Mouse (Mus musculus) stomach, postnatal 0 days (tissue): ENCODE results near the gene Mgat4a. TPM values are rescaled to one million over a fixed set of nuclear protein-coding genes. Genes with fewer than 3 reads are reported as not detected.

Experiments
- ATAC-seq: fragments of 200-750 bp; cut with Nextera tagmentation; 2 replicates; pipeline ENCODE4 v1.8.0; 2017; ENCODE audit not compliant: low FRiP score, low TSS enrichment
- DNase-seq: peaks from one replicate; pipeline ENCODE4 v3.0.0-alpha.2; 2016; ENCODE audit warnings: low spot score
- H3K27ac ChIP-seq: fragments of 300-500 bp; sonication (generic); replicated peaks from 2 replicates; pipeline ENCODE4 v1.5.1; 2014; ENCODE audit warnings: mild to moderate bottlenecking, control low read depth
- H3K27me3 ChIP-seq: fragments of 300-500 bp; sonication (generic); 2 replicates; pipeline ENCODE4 v1.6.1; 2014; ENCODE audit warnings: low read length; ENCODE audit not compliant: control insufficient read depth, insufficient read depth
- H3K36me3 ChIP-seq: fragments of 300-500 bp; sonication (generic); 2 replicates; pipeline ENCODE4 v1.6.1; 2014; ENCODE audit warnings: low read length, mixed read lengths; ENCODE audit not compliant: control insufficient read depth, insufficient read depth
- H3K4me1 ChIP-seq: fragments of 300-500 bp; sonication (generic); replicated peaks from 2 replicates; pipeline ENCODE4 v1.6.1; 2014; ENCODE audit warnings: antibody characterized with exemption; ENCODE audit not compliant: control insufficient read depth, insufficient read depth
- H3K4me2 ChIP-seq: fragments of 300-500 bp; sonication (generic); replicated peaks from 2 replicates; pipeline ENCODE4 v1.6.1; 2014; ENCODE audit warnings: low read depth, mild to moderate bottlenecking, control low read depth, moderate library complexity
- H3K4me3 ChIP-seq: fragments of 300-500 bp; sonication (generic); 2 replicates; pipeline ENCODE4 v1.5.1; 2014; ENCODE audit warnings: low read depth, low read length, control low read depth
- H3K9ac ChIP-seq: fragments of 300-500 bp; sonication (generic); 2 replicates; pipeline ENCODE4 v1.6.1; 2014; ENCODE audit warnings: mild to moderate bottlenecking, low read length, control low read depth, mixed read lengths
- H3K9me3 ChIP-seq: fragments of 300-500 bp; sonication (generic); 2 replicates; pipeline ENCODE4 v1.6.1; 2016; ENCODE audit warnings: low read length; ENCODE audit not compliant: control insufficient read depth
- CTCF ChIP-seq: IDR thresholded peaks from 2 replicates; pipeline ENCODE4 v1.5.1; 2016; ENCODE audit warnings: antibody characterized with exemption, low read depth, mild to moderate bottlenecking, moderate library complexity
- EP300 ChIP-seq: optimal IDR thresholded peaks from 2 replicates; pipeline ENCODE3; 2016; ENCODE audit warnings: antibody characterized with exemption
- WGBS: fragments of 180-500 bp; shearing (Covaris S2); extraction: QIAGEN DNeasy Blood & Tissue Kit; methylation state at CpG from one replicate; pipeline ENCODE4 v1.1.7; 2014; 5-methylcytosine and 5-hydroxymethylcytosine counted together
- polyA plus RNA-seq: library from polyadenylated mRNA; unstranded; fragments of >200 nt; fragmentation: Nextera tagmentation; extraction: Ambion mirVana; gene quantifications from 2 replicates; pipeline ENCODE4 v1.2.1, GENCODE M21; 2015

The Mgat4a gene
- polyA plus RNA-seq, 1 experiment from 2014 or later: 13.8 TPM

- ATAC-seq (no peak), DNase-seq (no peak)
- Histone ChIP-seq H3K4me3 (no peak overlapping the region), H3K9ac (no peak overlapping the region), H3K27ac (no peak overlapping the region), H3K4me1 (no peaks in the 10 kb centered on the region), H3K27me3 (no peaks in the 10 kb centered on the region), H3K4me2 (no peak overlapping the region), H3K36me3 (no peaks in the 10 kb centered on the region), H3K9me3 (no peaks in the 10 kb centered on the region)
- TF ChIP-seq CTCF (no peak), EP300 (no peak)
- WGBS: 80% methylated on average over 4 of the region's 4 CpGs
Measured at GRCm38 (mm10) chr1:37560356-37560755, 19.5 kb upstream of the Mgat4a start.

- Histone ChIP-seq H3K36me3 (no peaks in the 10 kb centered on the region), H3K4me2 (no peak overlapping the region), H3K9me3 (no peaks in the 10 kb centered on the region), H3K9ac (no peak overlapping the region), H3K27ac (no peak overlapping the region), H3K4me3 (no peak overlapping the region), H3K4me1 (no peaks in the 10 kb centered on the region), H3K27me3 (no peaks in the 10 kb centered on the region)
- ATAC-seq: no peak
- TF ChIP-seq EP300: no peak
- TF ChIP-seq CTCF: no peak
- WGBS: 70% methylated on average over 7 of the region's 7 CpGs
- no peak for DNase-seq
Measured at GRCm38 (mm10) chr1:37551986-37552385, 11.2 kb upstream of the Mgat4a start.

GRCm38 (mm10) chr1:37549501-37549900, 8.7 kb upstream of the Mgat4a start:
- Histone ChIP-seq H3K36me3 (no peaks in the 10 kb centered on the region), H3K4me3 (no peak overlapping the region), H3K27me3 (no peaks in the 10 kb centered on the region), H3K4me1 (no peaks in the 10 kb centered on the region), H3K9ac (no peak overlapping the region), H3K9me3 (no peaks in the 10 kb centered on the region), H3K4me2 (no peak overlapping the region), H3K27ac (no peak overlapping the region)
- ATAC-seq (no peak), DNase-seq (no peak)
- WGBS: 87% methylated on average over 8 of the region's 8 CpGs
- TF ChIP-seq CTCF (no peak), EP300 (no peak)

- H3K4me3 ChIP-seq: no peak overlapping the region
- H3K27me3 ChIP-seq: no peaks in the 10 kb centered on the region
- no peak overlapping the region for H3K4me2 ChIP-seq
- DNase-seq: peak; percentile 54
- H3K9me3 ChIP-seq: no peaks in the 10 kb centered on the region
- WGBS: 52% methylated on average over 11 of the region's 11 CpGs
- no peak overlapping the region for H3K9ac ChIP-seq
- TF ChIP-seq CTCF (peak; percentile 16; the same call in 1 of the 2 replicates), EP300 (no peak)
- no peaks in the 10 kb centered on the region for H3K4me1 ChIP-seq
- peak overlapping the region; percentile 63 for H3K27ac ChIP-seq
- H3K36me3 ChIP-seq: no peaks in the 10 kb centered on the region
- ATAC-seq: peak; percentile 79
Measured at GRCm38 (mm10) chr1:37546398-37547051, 5.7 kb upstream of the Mgat4a start.

GRCm38 (mm10) chr1:37544251-37544650, 3.4 kb upstream of the Mgat4a start:
- Histone ChIP-seq H3K9ac (no peak overlapping the region), H3K9me3 (no peaks in the 10 kb centered on the region), H3K27me3 (no peaks in the 10 kb centered on the region), H3K4me3 (no peak overlapping the region), H3K36me3 (no peaks in the 10 kb centered on the region), H3K27ac (no peak overlapping the region), H3K4me2 (no peak overlapping the region), H3K4me1 (no peaks in the 10 kb centered on the region)
- WGBS: 33% methylated on average over 9 of the region's 9 CpGs
- DNase-seq (no peak), ATAC-seq (no peak)
- TF ChIP-seq EP300: no peak
- no peak for TF ChIP-seq CTCF

- H3K9me3 ChIP-seq: no peaks in the 10 kb centered on the region
- no peaks in the 10 kb centered on the region for H3K27me3 ChIP-seq
- H3K27ac ChIP-seq: no peak overlapping the region
- H3K9ac ChIP-seq: no peak overlapping the region
- no peak for DNase-seq
- WGBS: 61% methylated on average over 1 of the region's 1 CpGs
- H3K4me3 ChIP-seq: no peak overlapping the region
- TF ChIP-seq EP300: no peak
- TF ChIP-seq CTCF: no peak
- H3K4me2 ChIP-seq: no peak overlapping the region
- no peaks in the 10 kb centered on the region for H3K36me3 ChIP-seq
- H3K4me1 ChIP-seq: no peaks in the 10 kb centered on the region
- ATAC-seq: no peak
Measured at GRCm38 (mm10) chr1:37543057-37543456, 2.2 kb upstream of the Mgat4a start.
